Mouse (Mus musculus) adrenal gland, adult 18-20 months (tissue): ENCODE results near the gene Mrtfa. TPM values are rescaled to one million over a fixed set of nuclear protein-coding genes. Genes with fewer than 3 reads are reported as not detected.

Source experiments
- DNase-seq, 2 experiments: peaks; one replicate each; pipeline ENCODE4 v3.0.0; 2021 to 2022; ENCODE audit warnings: low spot score in 2 of 2
- total RNA-seq, 2 experiments: library from RNA; stranded (reverse); gene quantifications; 1 replicate in 1 of 2; 2 replicates in 1 of 2; pipeline ENCODE4 v1.2.3; 2021

Mrtfa gene
- total RNA-seq, 2 experiments from 2014 or later, result 24.3 to 29.4 TPM

DNA sequence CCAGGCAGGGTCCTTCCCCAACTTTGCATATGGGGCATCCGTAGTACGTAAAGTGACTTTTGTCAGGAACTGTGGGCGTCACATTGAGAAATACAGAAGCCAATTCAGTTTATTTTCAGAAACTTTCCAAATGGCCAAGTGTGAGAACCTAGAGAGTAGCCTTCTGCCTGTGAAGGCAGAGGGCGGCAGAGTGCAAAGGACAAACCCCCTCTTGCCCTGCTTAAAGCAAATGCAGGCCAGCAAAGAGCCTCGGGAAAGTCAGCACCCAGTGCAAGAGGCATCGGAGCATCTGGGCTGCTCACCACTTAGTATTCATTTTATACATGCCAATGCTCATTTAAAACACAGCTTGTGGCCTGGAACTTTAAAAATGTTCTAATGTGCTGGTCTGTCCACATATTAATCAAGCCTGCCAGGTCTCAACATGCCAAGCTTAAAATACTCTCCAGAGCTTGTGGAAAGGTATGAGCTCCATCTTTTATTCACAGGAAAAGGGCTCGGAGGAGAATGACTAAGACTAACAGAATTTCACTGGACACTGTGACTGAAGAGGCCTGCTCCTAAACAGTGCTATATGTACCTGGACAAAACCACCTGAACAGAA, 31.9 kb downstream of the Mrtfa start:
- DNase-seq, result no peak

DNA sequence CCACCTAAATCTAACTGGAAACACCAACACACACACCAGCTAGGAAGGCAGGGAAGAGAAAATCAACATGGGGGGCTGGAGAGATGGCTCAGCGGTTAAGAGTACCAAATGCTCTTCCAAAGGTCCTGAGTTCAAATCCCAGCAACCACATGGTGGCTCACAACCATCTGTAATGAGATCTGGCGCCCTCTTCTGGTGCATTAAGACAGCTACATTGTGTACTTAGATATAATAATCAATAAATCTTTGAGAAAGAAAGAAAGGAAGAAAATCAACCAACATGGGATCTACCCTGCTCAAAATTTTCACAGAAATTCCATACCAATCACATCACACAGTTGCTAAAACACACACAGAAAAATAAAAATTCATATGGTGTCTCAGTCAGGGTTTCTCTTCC, 34.1 kb downstream of the Mrtfa start:
- DNase-seq, result no peak

DNA sequence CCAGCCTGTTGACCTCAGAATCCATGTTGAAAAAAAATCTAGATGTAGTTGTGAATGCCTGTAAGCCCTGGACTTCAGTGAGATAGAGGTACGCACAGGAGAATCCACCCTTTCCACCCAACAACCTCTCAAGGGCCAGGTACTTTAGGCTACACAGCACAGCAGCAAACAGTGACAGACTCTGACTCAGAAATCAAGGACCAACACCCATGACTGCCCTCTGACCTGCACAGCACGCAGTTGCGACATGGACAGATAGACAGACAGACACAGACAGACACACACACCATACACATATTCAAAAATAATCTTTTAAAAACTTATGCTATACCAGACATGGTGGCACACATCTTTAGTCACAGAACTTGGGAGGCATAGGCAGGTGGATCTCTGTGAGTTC, 34.7 kb downstream of the Mrtfa start:
- DNase-seq, result no peak

DNA sequence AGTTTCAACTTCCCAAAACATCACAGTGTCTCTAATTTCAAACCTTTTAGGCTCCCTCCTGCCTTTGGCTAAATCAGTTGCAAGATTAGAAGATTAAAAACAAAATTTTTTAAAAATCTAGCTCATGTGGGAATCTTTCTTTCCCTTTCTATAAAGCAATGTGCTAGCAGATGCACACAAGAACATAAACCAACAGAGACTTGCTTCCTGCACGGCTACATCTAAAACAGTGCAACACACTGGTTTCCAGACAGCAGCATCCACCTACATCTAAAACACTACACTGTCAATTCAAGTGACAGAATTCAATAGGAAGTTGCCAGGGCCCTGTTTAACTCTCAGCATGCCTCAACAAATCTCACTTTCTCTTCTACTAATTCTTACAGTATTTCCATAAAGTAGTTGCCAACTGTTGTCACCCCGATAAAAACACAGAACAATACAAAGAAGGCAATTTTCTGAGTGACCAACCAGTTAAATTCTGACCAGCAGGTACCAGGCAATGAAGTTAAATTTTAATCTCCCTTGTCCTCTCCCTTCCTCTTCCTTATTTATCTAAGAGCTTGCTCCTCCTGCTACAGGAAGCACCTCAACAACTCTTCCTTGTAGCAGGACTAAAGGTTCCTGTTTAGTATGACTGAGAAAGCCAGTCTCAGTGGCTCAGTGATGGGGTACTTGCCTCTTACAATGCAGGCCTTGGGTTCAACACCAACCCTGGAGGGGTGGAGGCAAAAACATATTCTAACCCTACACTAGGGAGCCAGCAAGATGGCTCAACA, 35.5 kb downstream of the Mrtfa start:
- no peak for DNase-seq

DNA sequence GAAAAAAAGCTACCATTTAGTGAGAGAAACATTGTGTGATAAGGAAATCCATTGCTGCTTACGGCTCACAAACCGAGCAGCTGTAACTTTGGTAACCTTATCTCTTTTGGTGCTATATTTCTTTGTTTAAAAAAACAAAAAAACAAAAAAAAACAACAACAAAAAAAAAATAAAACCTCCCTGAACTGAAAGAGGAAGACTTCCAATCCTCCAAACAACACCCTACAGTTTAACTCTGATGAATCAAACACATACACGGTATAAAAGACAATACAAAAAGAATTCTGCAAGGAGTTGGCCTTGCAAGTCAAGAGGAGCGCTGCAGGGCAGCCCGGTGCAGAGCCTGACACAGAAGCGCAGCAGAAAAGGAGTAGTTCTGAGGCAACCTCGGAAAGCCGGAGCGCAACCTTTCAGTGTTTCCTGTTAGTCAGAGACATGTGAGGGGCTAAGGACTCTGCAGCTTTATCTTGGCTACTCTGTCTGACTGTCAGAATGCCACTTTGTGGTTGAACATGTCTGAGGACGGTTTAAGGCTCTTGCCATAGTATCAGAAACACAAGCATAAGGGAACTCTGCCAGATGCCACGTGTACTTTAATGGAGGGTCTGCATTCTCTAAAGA, 48.5 kb downstream of the Mrtfa start:
- DNase-seq, result no peak

DNA sequence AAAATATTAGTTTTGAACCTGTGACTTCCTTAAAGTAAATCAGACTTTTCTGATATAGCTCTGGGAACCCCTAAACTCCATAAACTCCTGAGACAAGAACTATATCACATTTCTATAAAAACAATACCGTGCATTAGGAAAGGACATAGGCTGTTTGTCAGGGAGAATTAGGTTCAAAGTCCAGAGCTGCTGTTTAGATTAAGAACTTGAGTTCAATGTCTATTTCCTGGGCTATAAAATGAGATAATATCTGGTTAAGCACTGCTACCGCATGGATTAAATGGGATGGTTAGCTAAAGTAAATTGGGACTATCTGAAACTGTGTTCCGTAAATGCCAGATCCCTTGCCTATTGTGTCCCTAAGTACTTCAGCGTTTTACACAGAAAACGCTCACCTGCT, 50.6 kb downstream of the Mrtfa start:
- DNase-seq, result no peak

DNA sequence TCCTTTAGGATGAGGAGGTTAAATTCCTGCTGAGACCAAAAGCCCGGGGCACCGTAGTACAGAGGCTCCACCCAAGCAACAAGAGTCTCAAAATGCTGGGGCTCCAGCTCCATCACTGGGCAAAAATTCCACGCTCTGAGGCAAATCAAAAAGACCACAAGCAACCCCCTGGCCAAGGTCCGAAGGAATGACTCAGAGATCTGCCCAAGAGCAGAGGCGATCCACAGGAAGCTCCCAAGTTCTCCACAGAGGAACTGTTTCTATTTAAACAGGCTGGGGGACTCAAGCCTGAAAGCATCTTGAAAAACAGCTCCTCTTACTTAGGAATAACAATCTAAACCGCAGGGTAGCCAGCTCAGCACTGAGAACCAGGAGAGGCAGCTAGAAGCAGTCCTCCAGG, 53.3 kb downstream of the Mrtfa start:
- no peak for DNase-seq

DNA sequence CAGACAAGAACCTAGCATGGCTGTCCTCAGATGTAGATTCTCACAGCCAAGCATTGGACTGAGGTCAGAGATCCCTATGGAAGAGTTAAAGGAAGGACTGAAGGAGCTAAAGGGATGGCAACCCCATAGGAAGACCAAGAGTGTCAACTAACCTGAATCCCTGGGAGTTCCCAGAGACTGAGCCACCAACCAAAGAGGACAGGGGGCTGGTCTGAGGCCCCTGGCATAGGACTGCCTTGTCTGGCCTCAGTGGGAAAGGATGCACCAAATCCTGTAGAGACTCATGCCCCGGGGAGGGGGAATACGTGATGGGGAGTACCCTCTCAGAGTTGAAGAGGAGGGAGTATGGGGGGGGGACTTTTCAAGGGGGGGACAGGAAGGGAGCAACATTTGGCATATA, 56.8 kb downstream of the Mrtfa start:
- no peak for DNase-seq

DNA sequence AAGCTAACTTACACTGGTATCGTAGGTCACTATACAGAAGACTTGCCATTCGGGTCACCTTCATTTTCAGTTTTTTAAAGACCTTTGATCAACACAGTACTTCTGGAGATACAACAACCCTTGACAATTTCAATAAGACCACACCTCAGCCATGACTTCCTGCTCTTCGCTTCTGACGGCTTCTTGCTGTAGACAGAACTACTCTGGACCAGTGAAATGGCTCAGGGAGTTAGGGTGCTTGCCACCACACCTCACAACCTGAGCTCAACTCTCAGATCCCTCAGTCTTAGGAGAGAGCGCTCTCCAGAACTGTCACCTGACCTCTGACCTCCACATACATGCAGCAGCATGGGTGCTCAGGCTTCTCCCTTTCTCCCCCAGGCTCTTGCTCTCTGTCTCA, 59.4 kb downstream of the Mrtfa start:
- no peak for DNase-seq

DNA sequence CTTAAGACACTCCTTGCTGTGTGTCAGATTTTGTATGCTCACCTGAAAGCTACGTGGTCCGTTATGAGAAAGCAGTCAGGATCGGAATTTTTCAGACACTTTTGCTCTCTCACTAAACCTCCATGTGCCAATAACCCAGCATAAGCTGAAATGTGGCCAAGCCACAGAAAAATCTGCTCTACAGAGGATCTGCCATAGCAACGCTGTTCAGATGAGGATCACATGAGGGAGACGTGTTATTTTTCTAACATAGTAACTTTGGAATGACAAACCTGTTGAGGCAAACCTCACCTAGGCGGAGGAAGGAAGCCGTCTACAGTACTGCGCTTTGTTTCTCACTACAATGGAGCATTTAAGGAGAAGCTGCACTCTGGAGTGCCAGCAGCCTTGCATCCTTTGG, 60.6 kb downstream of the Mrtfa start:
- no peak for DNase-seq

DNA sequence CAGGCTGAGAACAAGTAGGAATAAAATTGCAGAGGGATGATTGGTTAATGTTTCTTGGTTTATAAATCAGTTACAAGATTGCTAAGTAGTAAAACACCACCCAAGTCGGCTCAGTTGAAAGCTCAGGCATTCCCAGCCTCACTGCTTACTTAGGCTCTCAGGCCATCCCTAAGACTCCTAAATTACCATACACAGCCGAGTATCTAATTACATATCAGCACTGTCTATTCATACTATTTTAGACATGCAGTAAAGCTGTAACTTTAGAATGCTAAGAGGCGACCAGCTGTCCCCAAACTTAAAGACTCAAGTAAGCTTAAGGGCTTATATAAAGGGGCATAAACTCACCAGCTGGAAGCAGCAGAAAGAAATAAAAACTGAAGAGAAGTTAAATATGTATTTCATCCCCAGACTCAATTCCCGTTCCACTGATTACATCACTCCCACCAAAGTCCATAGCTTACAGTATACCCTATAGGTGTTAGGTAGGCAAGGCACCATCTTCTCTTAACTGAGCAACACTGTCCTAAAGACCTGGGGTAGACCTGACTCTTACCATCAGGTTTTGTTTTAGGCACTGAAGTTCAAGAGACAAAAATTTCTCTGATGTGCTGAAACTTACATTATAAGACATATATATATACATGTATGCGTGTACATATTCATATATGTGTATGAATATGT, 62.3 kb downstream of the Mrtfa start:
- no peak for DNase-seq

DNA sequence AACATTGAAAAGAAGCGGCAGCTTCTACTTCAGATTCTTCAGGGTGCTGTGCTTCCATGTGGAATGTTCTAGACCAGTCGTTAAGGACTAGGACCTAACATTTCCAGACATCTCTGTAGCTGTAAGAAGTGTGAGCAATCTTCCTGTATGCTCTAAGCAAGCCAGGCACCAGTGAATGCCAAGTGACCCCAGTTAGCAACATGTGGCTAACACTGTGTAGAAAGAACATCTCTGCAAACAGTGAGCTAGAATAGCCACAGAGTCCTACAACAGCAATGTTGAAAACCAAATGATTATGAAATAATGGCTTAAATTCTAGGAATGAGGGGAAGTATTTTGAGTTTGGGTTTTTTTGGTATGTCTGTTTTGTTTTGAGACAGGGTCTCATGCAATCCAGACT, 66.3 kb downstream of the Mrtfa start:
- DNase-seq, result no peak

DNA sequence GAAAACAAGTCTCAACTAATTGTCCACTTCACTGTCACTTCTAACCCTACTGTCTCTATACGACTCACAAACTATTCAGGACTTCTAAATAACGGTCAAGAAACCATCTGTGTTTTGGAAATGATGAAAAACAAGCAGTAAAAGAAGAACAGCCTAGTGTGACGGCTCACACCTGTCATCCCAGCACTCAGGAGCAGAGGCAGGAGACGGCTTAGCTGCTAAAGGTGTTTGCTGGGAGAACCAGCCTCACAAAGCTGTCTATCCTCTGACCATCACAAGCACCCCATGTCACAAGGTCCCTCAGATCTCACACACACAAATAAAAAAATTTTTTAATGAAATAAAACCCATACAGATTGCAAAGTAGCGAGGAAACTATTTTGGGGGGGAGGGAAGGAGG, 67.4 kb downstream of the Mrtfa start:
- no peak for DNase-seq

DNA sequence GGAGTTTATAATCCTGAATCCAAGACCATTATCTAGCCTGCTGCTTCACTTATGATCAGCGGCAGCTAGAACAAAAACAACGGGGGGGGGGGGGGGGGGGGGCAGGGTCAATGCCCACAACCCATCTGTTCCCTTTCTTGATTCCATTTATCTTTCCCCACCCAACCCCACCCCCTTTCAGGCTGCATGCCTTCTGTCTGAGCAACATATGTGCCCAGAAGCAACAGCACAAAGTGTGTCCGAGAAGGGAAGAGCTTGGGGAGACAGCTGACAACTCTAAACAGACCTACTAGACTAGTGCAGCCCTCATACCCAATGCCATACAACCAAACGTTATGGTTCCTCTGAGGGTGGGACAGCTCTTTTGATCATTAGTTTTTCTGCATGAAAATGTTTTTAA, 68.0 kb downstream of the Mrtfa start:
- no peak for DNase-seq

DNA sequence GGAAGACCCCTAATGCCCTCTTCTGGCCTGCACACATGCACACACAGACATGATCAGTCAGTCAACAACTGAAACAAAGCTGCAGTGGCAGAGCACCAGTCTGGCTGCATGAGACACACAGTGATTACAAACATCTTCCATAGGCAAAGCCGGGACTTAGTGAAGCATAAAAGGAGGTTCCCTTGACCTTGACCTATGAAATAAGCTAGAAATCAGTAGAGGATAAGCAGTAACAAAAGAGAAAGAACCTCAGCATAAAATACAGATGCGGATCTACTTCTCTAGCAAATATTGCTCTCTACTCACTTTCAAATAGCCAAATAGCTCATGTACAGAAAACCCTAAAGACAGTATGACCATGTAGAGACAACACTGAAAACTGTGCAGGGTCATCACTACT, 68.5 kb downstream of the Mrtfa start:
- no peak for DNase-seq

DNA sequence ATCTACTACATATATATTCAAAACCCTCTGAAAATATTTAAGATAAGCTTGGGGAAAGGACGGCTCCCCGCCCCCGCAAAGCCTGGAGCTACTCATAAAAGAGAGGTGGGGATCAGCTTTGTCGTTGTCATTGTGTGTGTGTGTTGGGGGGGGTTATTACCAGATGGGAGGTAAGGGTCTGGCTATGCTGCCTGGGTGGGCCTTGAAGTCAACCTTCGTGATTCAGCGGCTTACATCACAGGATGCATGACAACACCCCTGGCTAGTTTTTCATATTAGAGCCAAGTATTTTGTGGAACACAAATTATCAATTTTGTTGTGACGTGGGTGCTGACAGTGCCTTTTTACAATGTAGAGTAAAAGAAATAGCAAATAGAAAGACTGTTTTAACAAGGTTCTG, 69.6 kb downstream of the Mrtfa start:
- no peak for DNase-seq

DNA sequence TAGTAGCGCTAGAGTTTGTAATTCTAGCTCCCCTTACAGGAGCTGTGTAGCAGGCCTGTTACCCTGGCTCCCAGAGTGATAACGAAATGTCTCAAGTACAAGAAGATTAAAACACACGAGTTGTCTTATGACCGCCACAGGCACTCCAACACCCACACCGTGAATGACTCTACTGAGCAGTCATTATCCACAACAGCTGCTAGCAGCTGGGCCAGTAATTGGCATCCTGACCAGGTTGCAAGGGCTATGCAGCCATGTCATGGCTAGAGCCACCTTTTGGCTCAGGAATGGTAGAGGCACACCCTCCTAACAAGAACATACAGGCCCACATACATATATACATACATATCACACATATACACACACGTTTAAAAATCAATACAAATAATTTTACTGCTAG, 70.4 kb downstream of the Mrtfa start:
- no peak for DNase-seq

DNA sequence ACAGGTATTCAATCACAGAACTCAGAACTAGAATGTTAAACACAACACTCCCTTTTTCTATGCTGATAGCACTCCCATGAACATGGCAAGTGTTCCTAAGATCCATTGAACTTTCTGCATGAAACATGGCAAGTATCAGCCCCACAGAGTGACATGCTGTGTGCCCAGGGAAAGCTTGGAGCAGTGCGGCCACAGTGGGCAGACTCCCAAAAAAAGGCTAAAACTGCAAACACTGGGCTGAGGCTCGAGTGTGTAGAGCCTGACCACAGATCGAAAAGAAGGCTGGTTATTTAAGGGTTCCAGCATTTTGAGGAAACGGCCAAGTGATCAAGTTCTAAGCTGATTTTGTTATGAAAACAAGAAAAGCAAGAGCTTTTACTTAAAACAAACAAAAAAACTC, 72.3 kb downstream of the Mrtfa start:
- DNase-seq, result no peak

DNA sequence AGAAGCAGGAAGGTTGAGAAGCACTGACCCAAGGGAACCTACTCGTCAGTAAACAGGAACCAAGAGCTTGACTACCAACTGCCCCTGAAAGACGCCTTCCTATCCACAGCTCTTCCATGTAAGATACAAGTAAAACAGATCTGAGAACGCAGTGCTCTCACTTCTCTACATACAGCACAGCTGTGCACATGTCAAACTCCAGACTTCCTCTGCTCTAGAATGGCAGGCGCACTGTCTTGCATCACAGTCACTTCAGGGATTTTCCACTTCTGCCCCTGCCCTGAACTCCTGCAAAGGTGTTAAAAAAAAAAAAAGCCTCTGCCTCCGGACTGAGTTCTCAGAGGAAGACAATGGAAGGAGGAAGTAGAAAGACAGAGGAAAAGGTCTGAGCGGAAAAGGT, 78.0 kb downstream of the Mrtfa start:
- no peak for DNase-seq

DNA sequence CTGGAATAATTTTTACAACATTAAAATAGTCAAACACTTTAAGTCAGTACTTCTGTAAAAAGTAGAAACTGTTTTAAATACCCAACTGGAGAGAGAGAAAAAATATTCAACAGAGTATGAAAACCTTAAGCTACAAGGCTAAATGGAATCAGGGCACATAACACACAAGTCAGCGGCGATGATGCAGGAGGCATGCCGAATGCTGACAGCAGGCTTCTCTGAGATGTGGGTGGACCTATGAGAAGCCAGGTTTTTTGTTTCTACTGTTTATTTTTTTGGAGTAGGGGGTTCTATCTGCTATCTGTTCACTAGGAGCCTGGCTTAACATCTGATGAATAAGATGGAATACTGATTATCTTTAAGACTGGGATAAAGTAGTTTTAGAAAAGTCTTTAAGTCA, 80.2 kb downstream of the Mrtfa start:
- no peak for DNase-seq

DNA sequence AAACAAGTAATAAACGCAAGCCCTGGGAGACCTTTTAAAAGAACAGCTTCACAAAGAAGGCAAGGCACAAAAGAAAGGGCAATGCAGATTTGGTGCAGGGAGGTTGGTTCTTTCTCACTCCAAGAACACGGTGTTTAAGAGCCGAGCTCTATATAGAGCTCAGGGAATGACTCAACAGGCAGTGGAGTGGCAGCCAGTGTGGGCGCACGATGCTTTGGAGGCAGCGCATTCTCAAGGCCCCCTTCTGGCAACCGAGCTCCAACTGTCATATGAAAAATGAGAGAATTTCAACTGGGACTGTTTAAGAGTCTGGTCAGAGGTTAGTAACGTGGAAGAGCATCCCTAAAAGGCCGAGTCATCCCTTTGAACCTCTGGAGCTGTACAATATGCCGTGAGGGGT, 84.6 kb downstream of the Mrtfa start:
- DNase-seq, result peak; percentile 41

DNA sequence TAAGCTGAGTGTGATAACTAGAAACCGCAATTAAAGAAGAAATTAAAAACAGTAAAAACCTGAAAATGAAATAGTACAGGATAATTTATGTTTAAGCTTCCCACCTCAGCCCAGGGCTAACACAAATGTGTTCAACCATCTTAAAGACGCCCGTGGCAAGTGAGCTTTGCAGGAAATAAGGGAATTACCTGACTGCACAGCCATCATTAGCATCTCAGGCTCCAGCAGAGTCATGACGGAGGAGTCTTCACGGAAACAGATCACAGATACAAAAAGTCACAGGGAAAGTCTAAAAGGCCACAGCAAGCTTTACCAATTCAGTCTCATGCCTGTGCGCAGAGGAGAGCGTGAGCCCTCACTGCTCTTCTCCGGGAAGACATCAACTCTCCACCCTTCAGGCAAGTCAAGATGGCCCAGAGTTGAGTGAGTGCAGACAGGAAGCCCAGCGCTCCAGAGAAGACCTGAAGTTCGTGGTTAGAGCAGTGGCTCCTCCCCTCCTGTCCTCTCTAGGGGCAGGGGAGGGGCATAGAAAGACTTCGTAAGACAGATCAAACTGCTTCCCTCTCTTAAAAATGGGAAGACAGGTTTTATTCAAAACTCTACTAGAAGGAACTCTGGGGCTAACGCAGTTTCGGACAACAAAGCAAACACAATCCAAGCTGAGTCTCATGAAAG, 85.8 kb downstream of the Mrtfa start:
- no peak for DNase-seq
